Mouse (Mus musculus) CH12.LX (cell line): ENCODE measurements around the gene Camkk1.

Experiments
- CTCF ChIP-seq, 2 experiments: IDR thresholded peaks in 1 of 2; conservative IDR thresholded peaks in 1 of 2; 2 replicates each; pipeline ENCODE4 v1.5.1; 2011 to 2012; ENCODE audit warnings: low read depth in 2 of 2, low read length in 2 of 2, improper control_type of control experiment in 1 of 2, inconsistent platforms in 1 of 2, mild to moderate bottlenecking in 1 of 2, moderate library complexity in 1 of 2
- JUND ChIP-seq: conservative IDR thresholded peaks from 2 replicates; pipeline ENCODE4 v1.6.1; 2011; ENCODE audit warnings: low read depth, low read length, improper control_type of control experiment
- POLR2A ChIP-seq: IDR thresholded peaks from 2 replicates; pipeline ENCODE4 v1.6.1; 2011; ENCODE audit warnings: low read depth, mild to moderate bottlenecking, improper control_type of control experiment, low read length
- RAD21 ChIP-seq: IDR thresholded peaks from 2 replicates; pipeline ENCODE4 v1.6.1; 2011; ENCODE audit warnings: low read depth, mild to moderate bottlenecking, low read length, improper control_type of control experiment, moderate library complexity
- UBTF ChIP-seq: IDR thresholded peaks from 2 replicates; pipeline ENCODE4 v1.6.1; 2012; ENCODE audit warnings: low read depth, mild to moderate bottlenecking, inconsistent platforms, low read length, improper control_type of control experiment, moderate library complexity

DNA sequence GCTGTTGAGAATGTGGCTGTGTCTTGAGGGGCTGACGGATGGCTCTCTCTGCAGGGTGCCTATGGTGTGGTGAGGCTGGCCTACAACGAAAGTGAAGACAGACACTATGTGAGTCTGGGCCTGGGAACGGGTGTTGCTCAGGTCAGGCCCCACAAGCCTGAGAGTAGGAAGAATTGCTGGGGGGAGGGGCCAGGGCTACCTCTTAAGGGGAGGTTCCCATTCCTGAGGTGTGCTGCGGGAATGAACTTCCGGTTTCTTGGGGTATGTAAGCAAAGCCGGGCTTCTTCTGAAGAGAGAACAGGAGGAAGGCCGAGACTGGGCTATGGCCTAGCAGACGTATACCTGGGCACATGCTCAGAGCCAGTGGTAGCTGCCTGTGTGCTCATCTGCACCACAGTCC lies 8.2 kb downstream of the Camkk1 start:
- TF ChIP-seq POLR2A (no peak), CTCF (conservative IDR thresholded peaks at IDR 0.05 in 1 of 2, IDR thresholded peaks at IDR 0.05 in 1 of 2; ENCODE audit: low read depth in 2 of 2, low read length in 2 of 2) (no peak), JUND (no peak), RAD21 (no peak), UBTF (no peak)
